Mouse (Mus musculus) G1E (cell line): ENCODE results near the gene Cactin. TPM values are rescaled to one million over a fixed set of nuclear protein-coding genes. Genes with fewer than 3 reads are reported as not detected.
A peak's percentile ranks its signal among the peaks of the same experiment; 100 is the strongest.

Experiments
- ATAC-seq: 2 replicates; pipeline ENCODE4 v1.8.0; 2016; ENCODE audit warnings: mild to moderate bottlenecking; ENCODE audit not compliant: insufficient number of reproducible peaks, poor library complexity, low FRiP score, severe bottlenecking; ENCODE audit errors: extremely low read depth
- DNase-seq: peaks from one replicate; pipeline ENCODE4 v3.0.0; 2012; ENCODE audit warnings: low spot score
- H3K27me3 ChIP-seq: 2 replicates; pipeline ENCODE4 v1.6.1; 2012; ENCODE audit warnings: mild to moderate bottlenecking, low read length, inconsistent platforms; ENCODE audit not compliant: insufficient read depth
- H3K36me3 ChIP-seq: replicated peaks from 2 replicates; pipeline ENCODE3; 2012; ENCODE audit warnings: mild to moderate bottlenecking, inconsistent platforms
- H3K4me1 ChIP-seq: 2 replicates; pipeline ENCODE4 v1.6.1; 2012; ENCODE audit warnings: low read depth, low read length, inconsistent platforms, mixed read lengths; ENCODE audit not compliant: insufficient read depth
- H3K4me3 ChIP-seq: 2 replicates; pipeline ENCODE4 v1.5.1; 2012; ENCODE audit warnings: low read depth, mild to moderate bottlenecking, inconsistent platforms, low read length, moderate library complexity, mixed read lengths
- H3K9me3 ChIP-seq: replicated peaks from 2 replicates; pipeline ENCODE4 v1.6.1; 2012; ENCODE audit warnings: inconsistent platforms
- CTCF ChIP-seq: IDR thresholded peaks from 2 replicates; pipeline ENCODE4 v1.5.1; 2012; ENCODE audit warnings: low read depth, low read length, inconsistent platforms, mixed read lengths
- GATA1 ChIP-seq: IDR thresholded peaks from 2 replicates; pipeline ENCODE4 v1.6.1; 2012; ENCODE audit warnings: borderline replicate concordance, low read length, inconsistent platforms, mixed read lengths
- GATA2 ChIP-seq: IDR thresholded peaks from 2 replicates; pipeline ENCODE4 v1.6.1; 2012; ENCODE audit warnings: low read depth, low read length, inconsistent platforms, borderline replicate concordance
- POLR2AphosphoS5 ChIP-seq: IDR thresholded peaks from 2 replicates; pipeline ENCODE4 v1.6.1; 2012; ENCODE audit warnings: low read depth, low read length, inconsistent platforms; ENCODE audit not compliant: insufficient replicate concordance
- TAL1 ChIP-seq: conservative IDR thresholded peaks from 2 replicates; pipeline ENCODE4 v1.6.1; 2012; ENCODE audit warnings: low read depth, low read length, inconsistent platforms, mixed read lengths
- polyA plus RNA-seq: library from polyadenylated mRNA; stranded (reverse); fragments of >175 nt; gene quantifications from 2 replicates; pipeline ENCODE4 v1.2.3, GENCODE M21; 2012
- total RNA-seq, 2 experiments: library from RNA; stranded (forward) in 1 of 2; stranded (reverse) in 1 of 2; fragments of 200-1000 nt in 1 of 2; fragments of >200 nt in 1 of 2; fragmentation: Nextera tagmentation in 1 of 2; gene quantifications; 2 replicates each; pipeline ENCODE4 v1.2.3; 2014 to 2017

Gene Cactin
- total RNA-seq (2014; fragmentation: Nextera tagmentation) (9.0 and 11.4 TPM in 2 replicates), total RNA-seq (2017) (23.5 and 23.9 TPM in 2 replicates), polyA plus RNA-seq (77.9 and 80.5 TPM in 2 replicates)

- no peak for TF ChIP-seq TAL1
- TF ChIP-seq GATA2, result no peak
- TF ChIP-seq CTCF, result no peak
- TF ChIP-seq GATA1, result no peak
- no peak for TF ChIP-seq POLR2AphosphoS5
- H3K4me3 ChIP-seq, result peak within 1 kb of the TSS; percentile 98
- DNase-seq (peak; percentile 99), ATAC-seq (peak; percentile 83)
- no peaks in the 10 kb centered on the region for H3K9me3 ChIP-seq
- no peaks in the 10 kb centered on the region; the same call in 1 of the 2 replicates for H3K27me3 ChIP-seq
- peaks cover 76% of the 10 kb centered on the region for H3K36me3 ChIP-seq
- H3K4me1 ChIP-seq, result peaks cover 81% of the 10 kb centered on the region
Observed at GRCm38 (mm10) chr10:81320550-81321347, at the start of gene Cactin. TSS of gene Cactin (plus strand) at chr10:81321103.

GRCm38 (mm10) chr10:81272356-81272755 lies 48.5 kb upstream of the Cactin start:
- H3K27me3 ChIP-seq, result peaks cover 4% of the 10 kb centered on the region; the same call in 1 of the 2 replicates
- peaks cover 56% of the 10 kb centered on the region for H3K36me3 ChIP-seq
- H3K4me1 ChIP-seq, result peaks cover 30% of the 10 kb centered on the region
- no peak for TF ChIP-seq POLR2AphosphoS5
- TF ChIP-seq TAL1, result no peak
- TF ChIP-seq GATA1, result no peak
- TF ChIP-seq CTCF, result no peak
- TF ChIP-seq GATA2, result no peak
- ATAC-seq (no peak), DNase-seq (no peak)
- H3K4me3 ChIP-seq, result no peak overlapping the region; the same call in 1 of the 2 replicates
- H3K9me3 ChIP-seq, result 0 out of 2 replicates have a peak, but pooled peaks cover 2% of the 10 kb centered on the region

GRCm38 (mm10) chr10:81273842-81274241 lies 47.1 kb upstream of the Cactin start:
- peaks cover 54% of the 10 kb centered on the region for H3K36me3 ChIP-seq
- no peak for TF ChIP-seq TAL1
- no peak for TF ChIP-seq CTCF
- TF ChIP-seq POLR2AphosphoS5, result no peak
- TF ChIP-seq GATA2, result no peak
- no peak for TF ChIP-seq GATA1
- DNase-seq (no peak), ATAC-seq (no peak)
- 0 out of 2 replicates have a peak, but pooled peaks cover 2% of the 10 kb centered on the region for H3K9me3 ChIP-seq
- H3K4me1 ChIP-seq, result peaks cover 19% of the 10 kb centered on the region
- peaks cover 9% of the 10 kb centered on the region; the same call in 1 of the 2 replicates for H3K27me3 ChIP-seq
- no peak overlapping the region for H3K4me3 ChIP-seq

DNA sequence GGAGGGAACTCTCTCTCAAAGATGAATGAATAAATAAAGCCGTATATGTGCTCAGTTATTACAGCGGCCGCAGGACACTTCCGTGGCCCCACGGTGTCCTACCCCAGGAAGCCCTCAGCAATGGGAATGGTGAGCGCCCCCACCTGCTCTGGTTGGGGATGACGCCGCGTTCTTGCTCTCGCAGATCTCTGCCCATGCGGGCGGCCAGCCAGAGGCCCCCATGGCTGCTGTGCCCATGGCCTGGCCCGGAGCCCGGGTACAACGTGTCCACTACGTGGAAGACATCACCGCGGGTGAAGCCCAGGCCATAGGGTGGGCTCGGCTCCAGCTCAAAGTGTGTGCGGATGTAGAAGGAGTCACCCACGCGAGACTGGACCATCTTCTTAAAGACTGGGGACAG lies 43.2 kb upstream of the Cactin start:
- Histone ChIP-seq H3K4me3 (no peak overlapping the region), H3K9me3 (0 out of 2 replicates have a peak, but pooled peaks cover 2% of the 10 kb centered on the region), H3K27me3 (peaks cover 39% of the 10 kb centered on the region; the same call in 1 of the 2 replicates), H3K36me3 (peaks cover 20% of the 10 kb centered on the region), H3K4me1 (peaks cover 20% of the 10 kb centered on the region)
- ATAC-seq (no peak), DNase-seq (no peak)
- TF ChIP-seq POLR2AphosphoS5 (no peak), GATA1 (no peak), GATA2 (no peak), CTCF (no peak), TAL1 (no peak)

GRCm38 (mm10) chr10:81279496-81279895 lies 41.4 kb upstream of the Cactin start:
- ATAC-seq, result no peak
- no peak for DNase-seq
- peaks cover 26% of the 10 kb centered on the region for H3K4me1 ChIP-seq
- TF ChIP-seq TAL1 (no peak), CTCF (no peak), GATA1 (no peak)
- no peak overlapping the region for H3K4me3 ChIP-seq
- 0 out of 2 replicates have a peak, but pooled peaks cover 2% of the 10 kb centered on the region for H3K9me3 ChIP-seq
- peaks cover 1% of the 10 kb centered on the region for H3K36me3 ChIP-seq
- peaks cover 57% of the 10 kb centered on the region for H3K27me3 ChIP-seq

DNA sequence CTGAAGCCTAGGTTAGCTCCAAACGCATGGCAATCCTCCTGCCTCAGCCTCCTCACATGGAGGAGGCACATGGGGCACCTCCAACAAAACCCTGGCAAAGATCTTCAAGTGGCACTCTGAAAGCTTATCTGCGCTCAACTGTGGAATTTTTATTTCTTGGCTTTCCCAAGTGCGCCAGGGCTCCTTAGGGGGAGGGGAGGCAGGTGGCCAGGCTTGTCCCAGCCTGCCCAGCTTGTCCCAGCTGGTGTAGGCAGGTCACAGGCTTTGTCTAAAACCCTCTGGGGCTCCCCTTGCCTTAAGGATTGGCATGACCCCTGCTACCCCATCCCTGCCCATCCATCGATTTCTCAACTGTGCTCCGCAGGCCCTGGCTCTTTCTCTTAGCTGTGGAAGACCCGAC lies 36.7 kb upstream of the Cactin start:
- H3K4me1 ChIP-seq, result peaks cover 54% of the 10 kb centered on the region
- no peak for TF ChIP-seq GATA2
- TF ChIP-seq CTCF, result no peak
- TF ChIP-seq POLR2AphosphoS5, result no peak
- TF ChIP-seq TAL1, result no peak
- no peak for TF ChIP-seq GATA1
- ATAC-seq (no peak), DNase-seq (no peak)
- H3K36me3 ChIP-seq, result no peaks in the 10 kb centered on the region
- peaks cover 61% of the 10 kb centered on the region for H3K27me3 ChIP-seq
- H3K4me3 ChIP-seq, result no peak overlapping the region
- H3K9me3 ChIP-seq, result no peaks in the 10 kb centered on the region
